Mouse (Mus musculus): ENCODE measurements at regions not wholly inside any gene's neighbourhood (a gene's known extent, or its start where the extent isn't known, plus 50 kb on each side); places are given as distances from the start of the nearest gene placed in this dataset.

GRCm38 (mm10) chr11:19554947-19555770 lies 369.0 kb upstream of the Spred2 start:
- intact Hi-C loops (cut with DNase I) = no loop called here
- DNase-seq = no peak

- intact Hi-C loops (cut with DNase I) = no loop called here
- no peak for DNase-seq
These were observed 363.7 kb upstream of the Spred2 start for GRCm38 (mm10) chr11:19560452-19560851.

GRCm38 (mm10) chr11:19562668-19563067 lies 361.5 kb upstream of the Spred2 start:
- intact Hi-C loops (cut with DNase I) = no loop called here
- DNase-seq = no peak

DNA sequence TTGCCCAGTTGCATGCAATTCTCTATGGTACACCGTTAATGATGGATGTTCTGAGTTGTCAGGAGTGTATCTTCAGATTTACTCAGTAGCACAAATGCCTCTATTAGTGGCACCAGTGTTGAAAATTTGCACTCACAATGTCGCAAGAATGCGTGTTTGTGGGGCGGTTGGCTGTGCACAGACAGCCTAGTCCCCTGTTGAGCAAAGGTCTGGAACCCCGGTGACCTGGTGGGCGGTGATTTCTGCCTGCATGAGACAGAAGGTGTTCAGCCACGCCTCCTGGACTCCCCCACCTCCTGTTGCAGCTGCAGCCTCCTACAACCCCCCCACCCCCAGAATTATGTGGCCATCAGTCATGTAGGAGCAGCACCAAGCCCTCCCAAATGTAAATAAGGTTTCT lies 338.9 kb upstream of the Spred2 start:
- intact Hi-C loops (cut with DNase I) = no loop called here
- DNase-seq = no peak

DNA sequence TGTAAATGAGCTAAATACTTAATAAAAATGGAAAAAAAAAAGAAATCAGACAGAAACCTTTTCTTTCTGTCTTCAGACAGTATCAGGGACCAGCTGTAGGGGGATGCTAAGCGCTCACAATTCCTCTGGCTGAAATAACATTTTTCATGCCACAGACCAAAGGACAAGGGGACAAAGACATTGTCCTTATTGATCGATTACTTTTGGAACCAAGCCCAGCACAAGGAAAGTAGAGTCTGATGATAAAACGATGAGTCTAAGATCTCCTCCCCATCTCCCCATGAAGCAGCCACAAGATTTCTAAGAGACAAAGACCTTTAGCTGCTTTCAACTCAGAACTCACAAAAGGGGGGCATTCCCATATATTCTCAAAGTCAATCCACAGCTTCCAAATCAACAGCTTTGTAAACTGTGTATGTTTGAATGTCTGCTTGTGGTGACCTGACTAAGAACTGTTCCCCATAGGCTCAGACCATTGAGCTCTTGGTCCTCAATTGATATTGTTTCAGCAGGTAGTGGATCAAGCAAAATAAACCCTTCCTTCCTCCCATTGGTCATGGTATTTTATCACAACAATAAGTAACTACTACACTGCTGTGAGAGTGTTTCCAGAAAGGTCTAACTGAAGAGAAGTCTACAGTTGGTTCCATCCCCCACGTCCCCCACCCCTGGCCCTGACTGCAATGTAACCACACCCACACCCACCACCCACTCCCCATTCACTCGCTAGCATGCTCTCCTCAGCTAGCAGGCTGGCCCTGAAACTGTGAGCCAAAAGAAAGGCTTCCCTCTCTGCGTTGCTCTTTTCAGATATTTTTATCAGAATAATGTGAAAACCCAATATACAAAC lies 331.4 kb upstream of the Spred2 start:
- DNase-seq = no peak
- intact Hi-C loops (cut with DNase I) = no loop called here

DNA sequence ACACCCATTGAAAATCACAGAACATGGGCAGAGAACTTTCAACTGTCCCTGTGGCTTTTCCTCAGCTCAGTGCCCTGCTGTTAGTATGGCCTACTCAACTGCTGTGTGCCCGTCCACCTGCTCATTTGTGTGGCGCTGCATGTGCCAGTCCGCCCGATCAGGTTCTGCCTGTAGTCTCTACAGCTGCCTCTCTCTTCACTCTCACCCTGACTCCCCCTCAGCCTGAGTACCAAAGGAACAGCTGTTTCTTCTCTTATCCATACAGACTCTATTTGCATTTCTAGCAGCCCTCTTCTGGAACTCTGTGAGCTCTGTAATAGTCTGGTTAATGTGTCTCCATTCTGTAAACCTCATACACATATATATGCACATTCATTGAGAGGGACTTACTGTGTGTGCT lies 329.1 kb upstream of the Spred2 start:
- no peak for DNase-seq
- intact Hi-C loops (cut with DNase I) = no loop called here

DNA sequence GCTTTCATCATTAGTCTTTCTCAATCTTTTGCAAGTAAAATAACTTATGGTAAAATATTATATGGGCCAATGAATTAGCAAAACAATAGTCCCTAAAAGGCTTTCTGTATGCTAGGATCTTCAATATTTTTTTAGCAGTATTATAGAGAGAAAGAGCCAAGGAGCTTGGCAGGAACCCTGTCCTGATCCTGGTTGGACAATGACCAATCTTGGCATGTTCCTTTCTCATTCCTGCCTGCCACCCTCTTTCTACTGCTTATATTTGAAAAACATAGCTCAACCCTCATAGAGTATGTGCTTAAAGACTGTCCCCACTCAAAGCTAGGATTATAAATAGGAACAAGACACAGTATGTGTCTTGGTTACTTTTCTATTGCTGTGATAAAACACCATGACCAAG lies 327.8 kb upstream of the Spred2 start:
- DNase-seq = no peak
- intact Hi-C loops (cut with DNase I) = no loop called here

- intact Hi-C loops (cut with DNase I) = no loop called here
These were observed 324.7 kb upstream of the Spred2 start for GRCm38 (mm10) chr11:19599433-19599832.

GRCm38 (mm10) chr11:19601216-19601938 lies 322.8 kb upstream of the Spred2 start:
- intact Hi-C loops (cut with DNase I) = loop anchor here (10.0 kb wide), 1 partner anchor 163 kb away; no protein-coding TSS in a partner anchor

More at GRCm38 (mm10) chr11:19599433-19599832, 324.7 kb upstream of the Spred2 start:
- DNase-seq = no peak

DNA sequence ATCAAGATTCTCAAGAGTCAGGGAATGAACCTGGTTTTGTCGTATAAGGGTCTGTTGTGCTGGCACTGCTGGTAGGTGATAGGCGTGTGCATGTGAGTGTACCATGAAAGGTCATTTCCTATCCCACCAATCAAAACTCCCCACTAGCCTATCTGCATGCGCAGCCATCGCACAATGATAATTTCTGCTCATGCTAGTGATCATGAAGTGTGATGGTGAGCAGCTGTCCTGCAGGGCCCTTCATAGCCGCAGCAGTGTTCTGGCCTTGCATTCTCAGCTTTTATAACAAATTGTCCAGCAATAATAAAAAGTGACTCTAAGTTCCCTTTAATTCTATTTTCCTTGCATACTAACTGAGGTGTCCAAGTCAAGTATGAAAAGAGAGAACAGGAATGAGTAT lies 321.7 kb upstream of the Spred2 start:
- peak; percentile 2 to 12 for DNase-seq
- intact Hi-C loops (cut with DNase I) = loop anchor here (10.0 kb wide), 1 partner anchor 162 kb away; no protein-coding TSS in a partner anchor

More at GRCm38 (mm10) chr11:19601216-19601938, 322.8 kb upstream of the Spred2 start:
- DNase-seq = peak; percentile 65 to 73

DNA sequence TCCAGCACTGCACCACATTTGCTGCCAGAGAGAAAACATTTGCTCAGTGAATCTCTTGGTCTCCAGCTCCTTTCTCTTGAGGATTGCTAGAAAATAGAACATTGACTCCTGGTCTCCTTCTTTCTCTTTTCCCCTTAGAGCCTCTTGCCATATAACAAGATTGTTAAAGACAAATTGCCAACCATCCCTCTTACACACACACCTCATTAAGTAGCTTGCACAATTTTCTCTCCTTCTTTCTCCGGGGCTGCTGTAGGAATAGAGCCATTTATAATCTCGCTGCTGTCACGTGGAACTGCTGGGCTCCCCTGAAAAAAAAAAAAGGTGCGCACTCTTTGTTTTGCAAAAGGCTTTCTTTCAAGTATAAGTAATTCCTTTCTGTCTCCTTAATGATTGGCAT lies 318.6 kb upstream of the Spred2 start:
- intact Hi-C loops (cut with DNase I) = loop anchor here (10.0 kb wide), 1 partner anchor 159 kb away; no protein-coding TSS in a partner anchor
- DNase-seq = no peak

- intact Hi-C loops (cut with DNase I) = loop anchor here (10.0 kb wide), 1 partner anchor 158 kb away; no protein-coding TSS in a partner anchor
- DNase-seq = no peak
These were observed 317.2 kb upstream of the Spred2 start for GRCm38 (mm10) chr11:19606943-19607342.

DNA sequence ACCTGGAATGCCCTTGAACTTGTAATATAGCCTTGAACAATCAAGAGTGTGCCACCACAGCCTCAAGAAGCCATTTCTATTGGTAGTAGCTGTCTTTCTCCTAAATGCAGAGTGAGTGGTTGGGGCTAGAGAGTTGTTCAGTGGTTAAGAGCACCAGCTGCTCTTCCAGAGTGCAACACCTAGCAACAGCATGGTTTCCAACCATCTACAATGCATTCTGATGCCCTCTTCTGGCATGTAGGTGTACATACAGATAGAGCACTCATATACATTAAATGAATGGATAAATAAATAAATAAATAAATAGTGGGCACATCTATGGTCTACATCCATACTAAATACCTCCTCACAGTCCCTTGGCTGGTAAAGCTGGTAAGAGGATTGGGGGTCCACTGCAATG lies 316.2 kb upstream of the Spred2 start:
- intact Hi-C loops (cut with DNase I) = loop anchor here (10.0 kb wide), 1 partner anchor 157 kb away; no protein-coding TSS in a partner anchor

DNA sequence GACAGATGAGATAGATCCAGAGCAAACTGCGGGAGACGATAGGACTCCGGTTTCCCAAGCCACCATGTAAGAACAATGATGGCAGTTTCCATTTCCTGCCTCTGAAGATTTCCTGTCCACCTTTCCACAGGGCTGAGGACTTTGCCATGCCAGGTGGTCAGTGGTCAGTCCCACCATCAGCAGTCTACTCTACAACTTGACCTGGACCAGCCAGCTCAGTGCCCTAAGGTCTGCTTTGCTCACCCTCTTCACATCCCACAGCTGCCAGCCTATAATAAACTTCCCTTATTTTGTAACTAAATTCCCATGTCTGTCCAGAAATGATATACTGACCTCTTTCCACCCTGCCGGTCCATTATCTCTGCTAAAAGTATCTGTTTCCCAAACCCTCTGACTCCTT lies 315.7 kb upstream of the Spred2 start:
- intact Hi-C loops (cut with DNase I) = loop anchor here (10.0 kb wide), 1 partner anchor 156 kb away; no protein-coding TSS in a partner anchor
- no peak for DNase-seq

More for the DNA sequence above, 316.2 kb upstream of the Spred2 start:
- DNase-seq = no peak

GRCm38 (mm10) chr11:19610559-19610958 lies 313.6 kb upstream of the Spred2 start:
- intact Hi-C loops (cut with DNase I) = no loop called here
- DNase-seq = no peak

GRCm38 (mm10) chr11:19611217-19611616 lies 313.0 kb upstream of the Spred2 start:
- no peak for DNase-seq
- intact Hi-C loops (cut with DNase I) = no loop called here

GRCm38 (mm10) chr11:19616520-19616919 lies 307.7 kb upstream of the Spred2 start:
- intact Hi-C loops (cut with DNase I) = no loop called here
- DNase-seq = peak; percentile 11 to 36

DNA sequence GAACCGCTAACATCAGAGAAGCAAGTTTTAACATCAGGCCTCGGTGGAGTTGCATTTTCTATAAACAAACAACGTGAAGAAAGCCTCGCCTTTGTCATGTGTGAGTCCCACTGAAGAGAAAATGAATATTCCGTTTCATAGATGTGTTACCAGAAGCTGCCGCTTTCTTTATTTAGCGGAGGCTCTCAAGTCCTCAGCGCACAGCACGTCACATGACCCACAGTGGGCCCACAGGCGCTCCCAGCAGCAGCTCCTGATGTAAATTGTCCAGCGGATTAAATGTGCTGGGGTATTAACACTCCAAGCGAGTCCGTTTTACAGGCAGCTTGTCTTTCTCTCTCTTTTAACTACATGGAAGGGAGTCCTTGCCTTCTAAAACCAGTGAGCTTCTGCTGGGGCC lies 304.7 kb upstream of the Spred2 start:
- no peak for DNase-seq
- intact Hi-C loops (cut with DNase I) = no loop called here

DNA sequence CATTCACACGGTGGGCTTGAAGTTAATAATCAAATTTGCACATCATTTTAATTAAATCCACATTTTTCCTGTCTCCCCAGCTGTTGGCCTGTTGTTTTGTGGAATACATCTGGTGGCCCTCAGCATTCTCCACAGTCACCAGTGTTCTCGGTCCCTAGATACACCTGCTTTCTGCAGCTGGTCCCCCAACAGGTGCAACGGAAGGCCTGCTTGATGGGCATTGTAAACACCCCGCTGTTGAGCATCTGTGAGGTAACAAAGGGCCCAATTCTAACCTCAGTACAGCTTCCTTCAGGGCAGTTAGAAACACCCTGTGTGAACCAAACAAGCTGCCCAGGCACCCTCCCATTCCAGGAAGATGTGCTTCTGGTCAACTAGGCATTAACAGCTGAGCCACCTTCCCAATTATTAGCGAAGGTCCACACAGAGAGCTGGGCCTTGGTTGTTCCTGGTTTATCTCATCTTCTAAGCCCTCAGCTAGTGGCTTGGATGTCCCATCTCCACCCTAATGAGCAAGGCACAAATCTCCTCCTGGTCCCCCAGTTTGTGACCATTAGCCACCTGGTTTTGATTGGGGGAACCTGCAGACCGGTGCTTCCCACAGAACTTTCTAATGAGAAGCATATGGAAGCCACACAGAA lies 293.0 kb upstream of the Spred2 start:
- DNase-seq = no peak
- intact Hi-C loops (cut with DNase I) = no loop called here

GRCm38 (mm10) chr11:19632477-19632876 lies 291.7 kb upstream of the Spred2 start:
- no peak for DNase-seq
- intact Hi-C loops (cut with DNase I) = no loop called here

Data from heart, postnatal 14 days (tissue).